Comparison of ENCODE assay signal across 8 mouse cellular contexts in the genomic region with DNA sequence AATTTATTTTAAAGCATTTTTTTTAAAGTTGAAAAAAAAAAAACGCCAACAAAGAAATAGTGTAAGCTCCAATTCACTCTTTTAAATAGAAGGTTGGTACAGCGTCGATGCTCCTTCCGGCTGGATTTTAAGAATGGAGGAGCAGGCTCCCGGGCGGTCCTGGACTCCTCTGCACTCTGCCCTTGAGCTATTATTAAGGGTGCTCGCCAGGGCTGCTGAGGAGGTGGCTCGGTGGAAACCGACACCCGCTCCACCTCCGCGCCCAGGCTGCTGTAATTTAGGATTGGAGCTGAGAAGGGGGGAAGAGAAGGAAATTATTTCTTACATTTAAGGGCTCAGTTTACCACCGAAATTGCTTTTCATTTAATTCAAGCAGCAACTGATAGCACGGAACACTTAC.
DNase-seq lines count a peak whose midpoint lies in the region; ATAC-seq lines count a peak whose summit lies in the region.

No protein-coding gene starts in this region.

- H3K4me3 ChIP-seq in heart, embryonic 10.5 days, result no peak overlapping the region; the same call in 1 of the 2 replicates
- peak overlapping the region; percentile 23 for H3K4me3 ChIP-seq in forebrain, embryonic 14.5 days (ENCODE audit: low read depth, low read length)

- H3K4me2 ChIP-seq in forebrain, embryonic 14.5 days (ENCODE audit: low read length), result peak overlapping the region; percentile 53

- peak; percentile 4 for DNase-seq in heart, embryonic 10.5 days (ENCODE audit: low spot score)
- DNase-seq in heart, postnatal 25 days (ENCODE audit: low spot score), result no peak
- peak; percentile 22 for DNase-seq in ZHBTc4 (ENCODE audit: low read depth, low spot score)
- peak; percentile 22 for DNase-seq in forebrain, embryonic 14.5 days (ENCODE audit: low spot score)
- DNase-seq in retina, embryonic 14.5 days (ENCODE audit: low spot score), result no peak
- DNase-seq in left cerebral cortex, postnatal 4 days, result no peak
- no peak for DNase-seq in T-cell, adult 2 months (ENCODE audit: low spot score)

- no peaks in the 10 kb centered on the region for H3K27me3 ChIP-seq in heart, embryonic 10.5 days (ENCODE audit: insufficient read depth, poor library complexity, severe bottlenecking)
- no peaks in the 10 kb centered on the region for H3K27me3 ChIP-seq in forebrain, embryonic 14.5 days (replicated peaks; ENCODE audit: control insufficient read depth, insufficient read depth, low read length)

- H3K27ac ChIP-seq in heart, embryonic 10.5 days, result no peak overlapping the region
- H3K27ac ChIP-seq in forebrain, embryonic 14.5 days (ENCODE audit: low read depth, low read length), result no peak overlapping the region

- H3K36me3 ChIP-seq in heart, embryonic 10.5 days, result no peaks in the 10 kb centered on the region
- H3K36me3 ChIP-seq in forebrain, embryonic 14.5 days (ENCODE audit: control insufficient read depth, insufficient read depth, low read length), result no peaks in the 10 kb centered on the region

- WGBS in heart, embryonic 10.5 days, result 42% methylated on average over 14 of the region's 14 CpGs
- WGBS in forebrain, embryonic 14.5 days, result 11% methylated on average over 14 of the region's 14 CpGs

- intact Hi-C loops in heart, postnatal 25 days (cut with DNase I), result no loop called here
- intact Hi-C loops in left cerebral cortex, postnatal 4 days (cut with DNase I), result no loop called here

- H3K4me1 ChIP-seq in heart, embryonic 10.5 days, result no peaks in the 10 kb centered on the region
- H3K4me1 ChIP-seq in forebrain, embryonic 14.5 days (ENCODE audit: control insufficient read depth, insufficient read depth, low read length), result peaks cover 13% of the 10 kb centered on the region

- peak overlapping the region; percentile 51 for H3K9ac ChIP-seq in forebrain, embryonic 14.5 days (ENCODE audit: low read length)

- no peaks in the 10 kb centered on the region for H3K9me3 ChIP-seq in heart, embryonic 10.5 days
- H3K9me3 ChIP-seq in forebrain, embryonic 14.5 days (replicated peaks; ENCODE audit: control insufficient read depth, low read length), result no peaks in the 10 kb centered on the region

- ATAC-seq in forebrain, embryonic 14.5 days, result peak; percentile 51; the same call in 1 of the 2 replicates
- ATAC-seq in megakaryocyte progenitor cell, adult 5-6 weeks (replicated peaks; ENCODE audit: poor library complexity), result 0 out of 2 replicates have a peak, but pooled peaks have one; percentile 41

Comparison
In these comparisons a context has a peak if more than half of its experiments do, and no peak if none do; other contexts are left out.
1. DNase-seq: peak in heart, embryonic 10.5 days (single experiment), ZHBTc4 (single experiment) and forebrain, embryonic 14.5 days (single experiment); none in heart, postnatal 25 days (single experiment), retina, embryonic 14.5 days (single experiment), left cerebral cortex, postnatal 4 days (single experiment) and T-cell, adult 2 months (single experiment).